8 mouse cellular contexts compared by ENCODE assay signal in the genomic region with DNA sequence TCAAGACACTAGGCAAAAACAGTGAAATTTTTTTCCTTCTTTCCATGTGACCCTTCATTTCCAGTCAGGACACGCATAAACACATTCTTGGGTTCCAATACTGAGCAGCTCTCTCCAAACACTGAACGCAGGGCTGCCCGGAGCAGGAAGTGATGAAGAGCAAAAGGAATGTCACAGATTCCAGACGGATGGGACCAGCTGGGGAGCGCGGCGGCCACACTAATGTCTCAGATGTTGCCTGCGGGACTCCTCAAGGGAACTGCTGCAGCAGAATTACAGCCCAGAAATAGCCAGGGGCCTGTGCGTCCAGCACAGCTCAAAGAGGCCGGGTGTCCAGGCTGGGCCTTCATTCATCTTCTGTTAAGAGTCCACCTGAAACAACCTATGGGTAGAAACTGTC. TPM values are rescaled to one million over a fixed set of nuclear protein-coding genes. Genes with fewer than 3 reads are reported as not detected.
DNase-seq lines count a peak whose midpoint lies in the region; ATAC-seq and TF ChIP-seq lines count a peak whose summit lies in the region.

No protein-coding gene starts in this region.

- peak overlapping the region; percentile 24; the same call in 1 of the 2 replicates for H3K27ac ChIP-seq in hindbrain, embryonic 16.5 days (ENCODE audit: low read depth, low read length)
- peak overlapping the region; percentile 52 for H3K27ac ChIP-seq in liver, postnatal 0 days (ENCODE audit: low read depth)

- no peak for ATAC-seq in hindbrain, embryonic 16.5 days
- ATAC-seq in liver, postnatal 0 days = peak; percentile 53
- ATAC-seq in megakaryocyte progenitor cell, adult 5-6 weeks (replicated peaks; ENCODE audit: poor library complexity) = no peak
- no peak for ATAC-seq in erythroid progenitor cell, adult 5-6 weeks (replicated peaks; ENCODE audit: low FRiP score, poor library complexity, severe bottlenecking)

- no peaks in the 10 kb centered on the region for H3K36me3 ChIP-seq in hindbrain, embryonic 16.5 days (ENCODE audit: control insufficient read depth, insufficient read depth, low read length)
- no peaks in the 10 kb centered on the region; the same call in 1 of the 2 replicates for H3K36me3 ChIP-seq in liver, postnatal 0 days (replicated peaks; ENCODE audit: insufficient read depth, low read length)

- no peaks in the 10 kb centered on the region for H3K9me3 ChIP-seq in hindbrain, embryonic 16.5 days (ENCODE audit: control insufficient read depth, low read length)
- H3K9me3 ChIP-seq in liver, postnatal 0 days (ENCODE audit: low read length) = no peaks in the 10 kb centered on the region

- H3K27me3 ChIP-seq in hindbrain, embryonic 16.5 days (replicated peaks; ENCODE audit: control insufficient read depth, insufficient read depth, low read length) = no peaks in the 10 kb centered on the region
- H3K27me3 ChIP-seq in liver, postnatal 0 days (ENCODE audit: insufficient read depth, low read length) = no peaks in the 10 kb centered on the region

- no peak overlapping the region for H3K9ac ChIP-seq in hindbrain, embryonic 16.5 days (ENCODE audit: low read depth, low read length)
- no peak overlapping the region for H3K9ac ChIP-seq in liver, postnatal 0 days (replicated peaks)

- no peak for TF ChIP-seq CTCF in liver, postnatal 0 days (IDR thresholded peaks at IDR 0.05; ENCODE audit: low read depth)

- peaks cover 24% of the 10 kb centered on the region for H3K4me1 ChIP-seq in hindbrain, embryonic 16.5 days (ENCODE audit: control insufficient read depth, insufficient read depth, low read depth, low read length)
- H3K4me1 ChIP-seq in liver, postnatal 0 days (ENCODE audit: insufficient read depth) = peaks cover 24% of the 10 kb centered on the region

- H3K4me2 ChIP-seq in hindbrain, embryonic 16.5 days (ENCODE audit: low read length) = no peak overlapping the region
- no peak overlapping the region for H3K4me2 ChIP-seq in liver, postnatal 0 days (ENCODE audit: low read depth, low read length)

- no peak overlapping the region for H3K4me3 ChIP-seq in hindbrain, embryonic 16.5 days (ENCODE audit: low read length)
- H3K4me3 ChIP-seq in liver, postnatal 0 days (ENCODE audit: low read depth, low read length) = no peak overlapping the region

- peak; percentile 88 for DNase-seq in Muller cell, postnatal 12 days (ENCODE audit: inconsistent ontology term)
- peak; percentile 74 for DNase-seq in gastrocnemius, adult 18-20 months (ENCODE audit: low spot score)
- DNase-seq in liver, postnatal 0 days = no peak
- DNase-seq in adrenal gland, postnatal 36 days = no peak
- DNase-seq in retina, embryonic 14.5 days (ENCODE audit: low spot score) = no peak

- WGBS in hindbrain, embryonic 16.5 days = 54% methylated on average over 10 of the region's 10 CpGs
- WGBS in liver, postnatal 0 days (ENCODE audit: insufficient replicate concordance) = 74% methylated on average over 10 of the region's 10 CpGs

- no peak for TF ChIP-seq EP300 in liver, postnatal 0 days (IDR thresholded peaks at IDR 0.05; ENCODE audit: low read depth)

RNA-seq across cellular contexts. Expression of gene Rasa3, which starts 9.0 kb away (rescaled TPM):
- 1 to 10 TPM; 6.8 to 7.3 TPM for total RNA-seq in gastrocnemius, adult 18-20 months (2021)
- polyA plus RNA-seq in hindbrain, embryonic 16.5 days (2015; fragmentation: Nextera tagmentation; extraction: Ambion mirVana) = 43.5 and 46.3 TPM in 2 replicates
- 9.9 and 11.4 TPM in 2 replicates for polyA plus RNA-seq in liver, postnatal 0 days (2015; fragmentation: Nextera tagmentation; extraction: Ambion mirVana)
- total RNA-seq in adrenal gland, postnatal 36 days (2021) = 10 to 100 TPM; 34.5 to 64.0 TPM
- total RNA-seq in megakaryocyte progenitor cell, adult 5-6 weeks (2015) = 24.1 and 36.8 TPM in 2 replicates
- 49.3 and 51.3 TPM in 2 replicates for total RNA-seq in megakaryocyte progenitor cell, adult 5-6 weeks (2017)
- 6.5 and 9.6 TPM in 2 replicates for total RNA-seq in erythroid progenitor cell, adult 5-6 weeks (2015; ENCODE audit: low replicate concordance)
- total RNA-seq in erythroid progenitor cell, adult 5-6 weeks (2017; ENCODE audit: low replicate concordance) = 12.2 and 13.4 TPM in 2 replicates

RNA-seq across cellular contexts. Expression of gene Cfap97d2, which starts 37.3 kb away (rescaled TPM):
- not detected for total RNA-seq in gastrocnemius, adult 18-20 months (2021)
- polyA plus RNA-seq in hindbrain, embryonic 16.5 days (2015; fragmentation: Nextera tagmentation; extraction: Ambion mirVana) = 1.0 and 1.9 TPM in 2 replicates
- polyA plus RNA-seq in liver, postnatal 0 days (2015; fragmentation: Nextera tagmentation; extraction: Ambion mirVana) = not detected in 2 replicates
- total RNA-seq in adrenal gland, postnatal 36 days (2021) = under 1 TPM in 1 of 2 experiments, not detected in 1; 0.20 TPM
- not detected in 2 replicates for total RNA-seq in megakaryocyte progenitor cell, adult 5-6 weeks (2015)
- not detected in 2 replicates for total RNA-seq in megakaryocyte progenitor cell, adult 5-6 weeks (2017)
- not detected in 2 replicates for total RNA-seq in erythroid progenitor cell, adult 5-6 weeks (2015; ENCODE audit: low replicate concordance)
- total RNA-seq in erythroid progenitor cell, adult 5-6 weeks (2017; ENCODE audit: low replicate concordance) = not detected in 2 replicates

Comparison
In these comparisons a context has a peak if more than half of its experiments do, and no peak if none do; other contexts are left out.
1. DNase-seq: peak in Muller cell, postnatal 12 days (single experiment) and gastrocnemius, adult 18-20 months (single experiment); none in liver, postnatal 0 days (single experiment), adrenal gland, postnatal 36 days (0 of 2) and retina, embryonic 14.5 days (single experiment).